12 mouse cellular contexts compared by ENCODE assay signal in genomic region chr15:77185614-77186013, GRCm38 (mm10).
DNase-seq lines count a peak whose midpoint lies in the region; ATAC-seq and TF ChIP-seq lines count a peak whose summit lies in the region.
"Had no signal": no experiment of that assay in that cellular context is flagged by ENCODE, and none has a peak within 500 bp of the region (broad histone marks: within the 10 kb centered on the region; RNA-seq: fewer than 3 reads in every experiment).

No protein-coding gene starts in this region.

- H3K9ac ChIP-seq in heart, embryonic 11.5 days (ENCODE audit: low read depth, low read length) = no peak overlapping the region
- H3K9ac ChIP-seq in lung, postnatal 0 days (replicated peaks; ENCODE audit: low read depth) = no peak overlapping the region
- H3K9ac ChIP-seq in heart, embryonic 14.5 days (ENCODE audit: low read length) = no peak overlapping the region
- no peak overlapping the region for H3K9ac ChIP-seq in midbrain, embryonic 14.5 days (replicated peaks; ENCODE audit: low read length)
- H3K9ac ChIP-seq: forebrain, embryonic 15.5 days; hindbrain, embryonic 12.5 days had no signal

- intact Hi-C loops in left cerebral cortex, postnatal 36 days (cut with DNase I) = no loop called here

- DNase-seq in heart, adult 11 months = peak; percentile 96
- peak; percentile 21 for DNase-seq in lung, postnatal 36 days
- DNase-seq in lung, postnatal 0 days (ENCODE audit: low spot score) = no peak
- DNase-seq in left cerebral cortex, postnatal 36 days (ENCODE audit: low spot score in 2 of 2) = no peak
- no peak for DNase-seq in midbrain, embryonic 14.5 days
- no peak for DNase-seq in gastrocnemius, adult 18-20 months (ENCODE audit: low spot score)
- DNase-seq: lung, adult 18-20 months had no signal

- H3K9me3 ChIP-seq in heart, embryonic 11.5 days (replicated peaks; ENCODE audit: control insufficient read depth, low read length) = 0 out of 2 replicates have a peak, but pooled peaks cover 3% of the 10 kb centered on the region
- H3K9me3 ChIP-seq in lung, postnatal 0 days (ENCODE audit: low read length) = no peaks in the 10 kb centered on the region
- H3K9me3 ChIP-seq in heart, embryonic 14.5 days (ENCODE audit: control insufficient read depth, low read length) = peaks cover 3% of the 10 kb centered on the region; the same call in 1 of the 2 replicates
- H3K9me3 ChIP-seq in midbrain, embryonic 14.5 days (ENCODE audit: control insufficient read depth, low read length) = no peaks in the 10 kb centered on the region
- H3K9me3 ChIP-seq: forebrain, embryonic 15.5 days had no signal

- no peak for ATAC-seq in heart, embryonic 11.5 days (replicated peaks; ENCODE audit: insufficient number of reproducible peaks, low FRiP score, low TSS enrichment)
- no peak for ATAC-seq in lung, postnatal 0 days
- peak; percentile 58; the same call in 1 of the 2 replicates for ATAC-seq in heart, embryonic 14.5 days (ENCODE audit: insufficient number of reproducible peaks, insufficient read depth, low FRiP score, low read depth)
- ATAC-seq in midbrain, embryonic 14.5 days (ENCODE audit: low FRiP score, low TSS enrichment) = no peak
- ATAC-seq: forebrain, embryonic 15.5 days; Patski had no signal

- H3K4me3 ChIP-seq in heart, embryonic 11.5 days (ENCODE audit: low read depth, low read length) = no peak overlapping the region
- no peak overlapping the region for H3K4me3 ChIP-seq in lung, postnatal 0 days (ENCODE audit: low read depth, low read length)
- no peak overlapping the region for H3K4me3 ChIP-seq in heart, embryonic 14.5 days (ENCODE audit: control insufficient read depth in 1 of 2, insufficient read depth in 1 of 2, low read depth in 1 of 2, low read length in 2 of 2)
- no peak overlapping the region for H3K4me3 ChIP-seq in midbrain, embryonic 14.5 days (replicated peaks; ENCODE audit: low read depth, low read length)
- H3K4me3 ChIP-seq: forebrain, embryonic 15.5 days; hindbrain, embryonic 12.5 days had no signal

- peaks cover 17% of the 10 kb centered on the region for H3K4me1 ChIP-seq in heart, embryonic 11.5 days (ENCODE audit: control insufficient read depth, insufficient read depth, low read length)
- H3K4me1 ChIP-seq in lung, postnatal 0 days (ENCODE audit: insufficient read depth, low read depth, low read length) = no peaks in the 10 kb centered on the region
- peaks cover 11 to 45% of the 10 kb centered on the region in 2 experiments for H3K4me1 ChIP-seq in heart, embryonic 14.5 days (ENCODE audit: control insufficient read depth in 2 of 2, insufficient read depth in 2 of 2, low read length in 2 of 2)
- peaks cover 10% of the 10 kb centered on the region; the same call in 1 of the 2 replicates for H3K4me1 ChIP-seq in midbrain, embryonic 14.5 days (ENCODE audit: control insufficient read depth, insufficient read depth, low read length)

- TF ChIP-seq EP300 in lung, postnatal 0 days (IDR thresholded peaks at IDR 0.05) = no peak

- no peak overlapping the region for H3K27ac ChIP-seq in heart, embryonic 11.5 days (ENCODE audit: low read depth, low read length)
- H3K27ac ChIP-seq in lung, postnatal 0 days (ENCODE audit: low read length) = no peak overlapping the region
- peak overlapping the region in 1 of 2 experiments; percentile 4; a peak in 1 of 4 replicates for H3K27ac ChIP-seq in heart, embryonic 14.5 days (replicated peaks in 1 of 2; ENCODE audit: control insufficient read depth in 1 of 2, insufficient read depth in 1 of 2, low read depth in 2 of 2, low read length in 2 of 2)
- no peak overlapping the region for H3K27ac ChIP-seq in midbrain, embryonic 14.5 days (replicated peaks; ENCODE audit: low read depth, low read length)
- H3K27ac ChIP-seq: forebrain, embryonic 15.5 days; hindbrain, embryonic 12.5 days had no signal

- H3K36me3 ChIP-seq in heart, embryonic 11.5 days (ENCODE audit: control insufficient read depth, insufficient read depth, low read length) = no peaks in the 10 kb centered on the region
- H3K36me3 ChIP-seq in lung, postnatal 0 days (ENCODE audit: insufficient read depth, low read length) = no peaks in the 10 kb centered on the region
- no peaks in the 10 kb centered on the region for H3K36me3 ChIP-seq in heart, embryonic 14.5 days (ENCODE audit: control insufficient read depth, insufficient read depth, low read length)
- no peaks in the 10 kb centered on the region for H3K36me3 ChIP-seq in midbrain, embryonic 14.5 days (ENCODE audit: control insufficient read depth, insufficient read depth, low read length)
- H3K36me3 ChIP-seq: forebrain, embryonic 15.5 days; hindbrain, embryonic 12.5 days had no signal

- no peak overlapping the region for H3K4me2 ChIP-seq in heart, embryonic 11.5 days
- no peak overlapping the region for H3K4me2 ChIP-seq in lung, postnatal 0 days (replicated peaks; ENCODE audit: low read depth, low read length)
- no peak overlapping the region for H3K4me2 ChIP-seq in heart, embryonic 14.5 days (ENCODE audit: low read length)
- H3K4me2 ChIP-seq in midbrain, embryonic 14.5 days (ENCODE audit: low read length) = no peak overlapping the region
- H3K4me2 ChIP-seq: forebrain, embryonic 15.5 days; hindbrain, embryonic 12.5 days had no signal

- WGBS in heart, embryonic 11.5 days (ENCODE audit: insufficient replicate concordance) = 30% methylated on average over 5 of the region's 5 CpGs
- WGBS in lung, postnatal 0 days = 41% methylated on average over 5 of the region's 5 CpGs
- 29% methylated on average over 5 of the region's 5 CpGs for WGBS in heart, embryonic 14.5 days
- WGBS in midbrain, embryonic 14.5 days = 51% methylated on average over 5 of the region's 5 CpGs

- TF ChIP-seq CTCF in lung, postnatal 0 days (IDR thresholded peaks at IDR 0.05) = no peak

- no peaks in the 10 kb centered on the region for H3K27me3 ChIP-seq in heart, embryonic 11.5 days (ENCODE audit: control insufficient read depth, insufficient read depth, low read length)
- no peaks in the 10 kb centered on the region for H3K27me3 ChIP-seq in lung, postnatal 0 days (replicated peaks; ENCODE audit: insufficient read depth, low read length)
- no peaks in the 10 kb centered on the region for H3K27me3 ChIP-seq in heart, embryonic 14.5 days (ENCODE audit: control insufficient read depth, insufficient read depth, low read length)
- no peaks in the 10 kb centered on the region for H3K27me3 ChIP-seq in midbrain, embryonic 14.5 days (ENCODE audit: control insufficient read depth, insufficient read depth, low read length)
- H3K27me3 ChIP-seq: forebrain, embryonic 15.5 days; hindbrain, embryonic 12.5 days; Patski had no signal

Comparison
In these comparisons a context has a peak if more than half of its experiments do, and no peak if none do; other contexts are left out.
1. DNase-seq: peak in heart, adult 11 months (single experiment) and lung, postnatal 36 days (single experiment); none in lung, postnatal 0 days (single experiment), left cerebral cortex, postnatal 36 days (0 of 2), midbrain, embryonic 14.5 days (single experiment) and gastrocnemius, adult 18-20 months (single experiment).